Mouse (Mus musculus): Measurements from ENCODE around the gene Pde10a. TPM values are rescaled to one million over a fixed set of nuclear protein-coding genes. Genes with fewer than 3 reads are reported as not detected.

Pde10a gene
- total RNA-seq, 2 experiments from 2014 or later, result 12.4 to 20.0 TPM

DNA sequence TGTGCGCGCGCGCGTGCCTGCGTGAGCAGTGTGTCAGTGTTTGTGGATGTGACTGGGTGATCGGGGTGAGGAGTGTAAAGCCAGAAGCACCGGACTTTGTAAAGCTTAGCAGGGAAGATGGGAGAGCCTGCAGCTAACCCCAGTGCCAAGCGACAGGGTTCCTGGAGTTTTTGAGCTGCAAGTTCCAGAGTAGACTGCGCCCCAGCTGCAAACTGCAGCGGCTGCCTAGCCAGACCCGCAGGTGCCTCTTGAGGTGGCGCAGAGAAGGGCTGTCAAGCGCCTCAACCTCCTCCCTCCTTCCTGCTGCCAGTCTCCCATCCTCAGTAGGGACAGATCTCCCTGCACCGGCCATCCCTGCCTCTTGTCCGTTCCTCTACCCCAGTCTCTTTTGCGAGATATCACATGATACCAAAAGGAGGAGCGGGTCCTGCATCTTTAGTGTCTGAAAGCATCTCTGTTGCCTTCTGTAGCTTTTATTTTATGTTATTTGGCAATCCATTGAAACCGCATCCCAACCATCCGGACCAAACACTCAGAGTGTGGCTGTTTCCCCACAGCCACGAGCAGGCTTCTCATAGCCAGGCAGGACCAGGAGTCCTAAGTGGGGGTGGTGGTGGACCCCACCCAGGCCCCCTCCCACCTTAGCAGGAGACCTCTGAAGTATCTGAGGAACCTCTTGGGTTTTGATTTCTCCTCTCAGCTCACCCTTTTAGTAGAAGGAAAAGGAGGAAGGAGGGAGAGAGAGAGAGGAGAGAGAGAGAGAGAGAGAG lies 984 bp downstream of the Pde10a start:
- peak; percentile 45 for DNase-seq

DNA sequence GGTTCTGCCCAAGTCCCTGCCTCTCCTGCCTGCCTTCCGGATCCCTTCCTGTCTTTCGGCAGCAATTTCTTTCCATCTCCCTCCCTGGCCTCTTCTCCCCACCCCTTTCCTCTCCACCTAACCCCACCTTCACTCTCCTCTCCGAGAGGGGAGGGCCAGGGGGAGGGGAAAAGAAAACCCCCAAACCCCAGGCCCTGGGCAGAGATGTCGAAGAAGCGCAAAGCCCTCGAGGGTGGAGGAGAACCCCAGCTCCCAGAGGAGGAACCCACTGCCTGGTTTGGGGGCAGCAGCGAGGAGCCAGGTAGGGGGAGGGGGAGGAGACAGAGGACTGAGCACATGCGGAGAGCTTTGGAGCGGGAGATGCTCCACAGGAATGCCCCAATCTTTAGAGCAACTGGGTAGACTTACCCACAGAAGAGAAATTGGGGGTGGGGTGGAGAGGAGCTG lies 1.7 kb downstream of the Pde10a start:
- peak; percentile 24 for DNase-seq

DNA sequence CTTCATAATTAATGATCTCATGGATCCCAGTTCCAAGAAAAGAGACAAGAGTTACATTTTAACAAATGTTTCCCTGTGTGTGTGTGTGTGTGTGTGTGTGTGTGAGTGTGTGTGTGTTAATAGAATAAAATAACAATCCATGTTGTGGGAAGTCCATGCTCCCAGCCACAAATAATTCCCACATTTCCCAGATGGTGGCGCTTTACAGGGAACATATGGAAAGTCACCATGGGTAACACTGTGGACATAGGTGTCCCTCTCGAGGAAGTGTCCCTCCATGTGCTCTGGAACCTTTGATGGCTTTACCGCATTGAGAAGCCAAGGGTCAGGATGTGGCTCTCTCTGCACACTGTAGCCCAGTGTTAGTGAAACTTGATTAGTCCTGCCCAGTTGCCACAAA lies 3.5 kb downstream of the Pde10a start:
- no peak for DNase-seq

DNA sequence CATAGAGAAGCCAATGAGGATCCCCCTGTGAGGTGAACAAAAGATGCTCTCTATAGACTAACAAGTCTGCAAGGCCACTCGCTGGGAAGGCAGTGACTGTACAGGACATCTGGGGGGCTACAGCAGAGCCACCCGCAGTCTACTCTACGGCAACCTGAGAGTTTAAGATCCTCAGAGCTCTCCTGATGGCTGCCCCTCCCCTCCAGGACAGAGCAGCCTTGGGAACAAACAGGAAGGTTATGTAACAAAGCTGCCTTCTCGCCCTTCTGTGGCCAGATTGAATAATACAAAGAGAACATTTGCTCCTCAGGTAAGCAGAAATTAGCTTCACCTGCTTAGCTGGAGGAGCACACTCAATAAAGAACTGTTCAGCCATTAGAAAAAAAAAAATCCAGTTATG lies 7.4 kb downstream of the Pde10a start:
- no peak for DNase-seq

DNA sequence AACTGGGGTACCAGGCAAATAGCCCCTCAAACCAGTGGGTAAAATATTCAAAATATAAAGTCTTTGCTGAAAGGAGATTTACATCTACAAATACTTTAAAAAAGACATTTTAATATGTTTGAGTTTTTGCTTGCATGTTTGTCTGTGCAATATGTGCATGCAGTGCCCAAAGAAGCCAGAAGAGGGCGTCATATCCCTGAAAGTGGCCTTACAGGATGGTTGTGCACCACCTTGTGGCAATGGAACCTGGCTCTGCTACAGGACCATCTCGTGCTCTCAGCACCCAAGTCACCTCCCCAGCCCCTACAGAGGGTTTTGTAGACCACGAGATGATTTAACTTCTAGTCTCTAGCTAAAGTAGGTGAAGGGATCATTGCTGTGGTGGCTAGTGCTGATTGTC lies 8.7 kb downstream of the Pde10a start:
- no peak for DNase-seq

DNA sequence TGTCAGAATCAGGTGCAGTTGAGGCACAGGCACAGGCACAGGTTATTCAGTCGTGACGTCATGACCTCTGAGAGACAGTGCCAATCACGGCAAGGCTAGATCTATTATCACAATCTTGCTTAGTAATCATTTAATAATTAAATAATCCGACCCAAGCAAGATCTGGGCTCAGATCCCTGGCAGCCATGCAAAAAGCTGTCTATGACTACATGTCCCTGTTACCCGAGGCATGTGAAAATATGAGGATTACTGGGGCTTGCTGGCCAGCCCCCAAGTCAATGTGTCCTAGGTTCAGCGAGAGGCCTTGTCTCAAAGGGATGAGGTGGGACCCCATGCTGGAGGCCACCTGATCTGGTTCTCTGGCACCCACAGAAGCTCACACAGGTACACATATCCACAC lies 11.3 kb downstream of the Pde10a start:
- no peak for DNase-seq

DNA sequence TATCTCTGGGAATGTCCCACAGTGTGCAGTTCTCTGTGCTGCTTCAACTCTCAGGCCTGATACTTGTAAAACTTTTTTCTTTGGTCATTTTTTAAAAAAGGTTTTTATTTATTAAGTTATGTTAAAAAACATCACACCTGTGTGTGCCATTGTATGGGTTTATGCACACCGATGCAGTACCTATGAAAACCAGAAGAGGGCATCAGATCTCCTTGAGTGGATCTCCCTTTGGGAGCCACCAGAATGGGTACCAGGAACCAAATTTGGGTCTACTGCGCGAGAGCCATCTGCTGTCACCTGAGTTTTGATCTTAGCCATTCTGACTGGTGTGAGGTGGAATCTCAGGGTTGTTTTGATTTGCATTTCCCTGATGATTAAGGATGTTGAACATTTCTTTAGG lies 12.9 kb downstream of the Pde10a start:
- DNase-seq, result no peak

DNA sequence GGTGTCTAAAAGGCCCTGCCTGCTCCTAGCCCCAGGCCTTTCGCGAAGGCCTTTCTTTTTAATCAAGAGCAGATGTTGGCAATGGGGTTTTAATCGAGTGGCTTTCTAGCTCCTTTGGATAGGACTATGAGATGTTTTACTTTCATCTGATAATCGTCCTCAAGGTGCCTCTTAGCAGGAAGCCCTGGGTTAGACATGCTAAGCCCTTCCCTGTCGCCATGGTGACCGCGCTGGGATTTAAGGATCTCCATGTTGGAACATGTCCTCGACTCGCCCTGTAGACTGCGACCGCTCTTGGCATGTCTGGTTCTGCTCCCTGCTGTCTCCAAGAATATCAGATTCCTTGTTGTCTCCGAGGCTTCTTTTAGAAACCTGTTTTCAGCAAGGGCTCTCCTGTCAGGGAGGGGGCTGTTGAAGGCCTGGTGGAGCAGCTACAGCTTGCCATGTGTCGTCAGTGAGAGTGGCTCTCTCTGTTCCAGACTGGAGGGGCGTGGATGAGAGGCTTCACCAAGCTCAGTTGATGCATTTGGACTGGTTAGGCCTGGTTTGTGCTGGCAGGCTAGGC lies 16.9 kb downstream of the Pde10a start:
- no peak for DNase-seq

DNA sequence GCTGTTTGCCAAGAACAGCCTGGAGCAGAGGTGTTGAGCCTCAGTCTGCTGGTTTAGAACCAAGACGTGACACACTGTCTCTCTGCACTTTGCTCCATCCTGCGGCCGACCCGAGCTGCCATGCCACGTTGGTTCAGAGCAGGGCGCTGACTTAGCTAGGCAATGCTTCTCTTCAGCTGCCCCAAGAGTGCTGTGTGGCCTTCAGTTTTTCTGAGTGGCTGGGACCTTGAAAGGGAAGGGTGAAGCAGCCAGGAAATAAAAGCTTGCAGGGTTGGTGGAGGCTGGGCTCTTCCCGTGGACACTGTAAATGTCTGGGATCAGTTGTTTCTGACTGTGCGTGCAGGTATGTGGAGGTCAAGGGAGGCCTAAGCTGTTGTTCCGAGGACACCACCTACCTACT lies 21.2 kb downstream of the Pde10a start:
- DNase-seq, result peak; percentile 37

DNA sequence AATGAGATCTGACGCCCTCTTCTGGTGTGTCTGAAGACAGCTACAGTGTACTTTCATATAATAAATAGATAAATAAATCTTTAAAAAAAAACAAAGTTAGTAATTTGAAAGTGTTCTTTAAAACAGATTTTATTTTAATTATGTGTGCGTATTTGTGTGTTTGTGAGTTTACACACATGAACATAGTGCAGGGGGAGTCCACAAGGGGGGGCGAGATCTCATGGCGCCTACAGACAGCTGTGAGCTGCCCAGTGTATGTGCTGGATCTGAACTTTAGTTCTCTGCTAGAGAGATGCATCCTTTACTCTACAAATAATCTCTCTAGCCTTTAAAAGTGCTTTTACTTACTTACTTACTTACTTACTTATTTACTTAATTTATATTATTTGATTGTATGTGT lies 23.6 kb downstream of the Pde10a start:
- no peak for DNase-seq

DNA sequence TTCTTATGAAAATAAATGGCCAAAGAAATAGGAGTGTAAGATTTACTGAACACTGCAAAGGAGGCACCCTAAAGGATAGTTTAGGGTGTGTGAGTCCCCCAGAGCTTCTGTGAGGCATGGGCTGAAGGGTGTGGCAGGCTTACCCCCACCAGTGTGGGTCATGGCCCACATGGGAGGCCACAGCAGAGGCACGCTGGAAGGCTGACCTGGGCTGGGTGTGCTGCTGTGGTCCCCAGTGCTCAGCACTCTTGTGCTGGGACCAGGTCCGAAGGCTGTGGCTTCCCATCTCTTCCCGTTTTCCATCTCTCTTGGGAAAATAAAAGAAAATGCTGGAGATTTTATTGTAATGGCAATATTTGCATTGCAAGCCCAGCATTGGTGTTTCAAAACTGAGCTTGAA lies 26.5 kb downstream of the Pde10a start:
- DNase-seq, result no peak

DNA sequence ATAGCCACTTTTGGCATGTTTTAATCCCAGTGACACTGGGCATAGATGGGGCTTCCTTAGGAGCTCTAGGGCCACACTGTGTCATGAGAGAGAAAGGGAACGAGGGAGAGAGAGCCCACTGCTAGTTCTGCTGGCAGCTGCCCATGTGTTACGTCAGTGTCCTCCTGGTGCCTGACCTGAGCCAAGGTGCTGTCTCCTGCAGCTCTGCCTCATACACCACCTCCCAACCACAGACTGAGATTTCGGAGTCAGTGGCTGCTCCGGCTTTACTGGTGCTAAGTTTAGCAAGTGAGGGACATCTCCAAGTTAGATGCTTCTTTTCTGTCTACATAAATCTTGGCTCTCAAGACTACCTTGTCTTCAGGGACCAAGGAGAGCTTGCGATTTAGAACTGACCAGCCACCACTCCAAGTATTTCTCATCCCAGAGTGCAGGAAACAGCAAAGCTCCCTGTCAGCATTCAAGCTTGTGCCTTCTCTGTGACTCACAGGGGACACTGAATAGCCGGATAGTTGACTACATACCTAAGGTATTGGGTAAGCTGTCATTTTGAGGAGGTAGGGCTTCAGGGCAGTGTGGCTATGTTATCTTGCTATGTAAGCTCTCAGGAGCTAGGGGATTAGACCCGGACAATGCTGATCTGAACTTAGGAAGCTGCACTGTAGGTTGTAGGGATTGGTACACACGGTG lies 27.3 kb downstream of the Pde10a start:
- no peak for DNase-seq

DNA sequence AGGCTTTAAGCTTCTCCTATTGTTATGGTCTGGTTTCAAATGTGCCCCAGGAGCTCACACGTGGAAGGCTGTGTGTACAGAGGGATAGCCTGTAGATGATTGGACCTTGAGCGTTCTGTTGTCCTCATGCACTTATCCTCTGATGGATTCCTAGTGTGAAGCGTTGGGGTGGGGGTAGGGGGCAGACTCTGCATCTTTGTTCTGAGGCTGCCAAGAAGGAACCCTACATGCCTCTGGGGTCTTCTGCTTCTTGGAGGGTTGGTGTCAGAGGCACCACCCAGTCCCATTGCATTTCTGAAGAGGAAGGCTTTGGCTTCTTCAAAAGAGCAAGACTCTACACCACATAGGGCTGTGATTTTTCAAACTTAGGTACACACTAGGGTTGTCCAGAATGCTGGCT lies 28.4 kb downstream of the Pde10a start:
- DNase-seq, result no peak

DNA sequence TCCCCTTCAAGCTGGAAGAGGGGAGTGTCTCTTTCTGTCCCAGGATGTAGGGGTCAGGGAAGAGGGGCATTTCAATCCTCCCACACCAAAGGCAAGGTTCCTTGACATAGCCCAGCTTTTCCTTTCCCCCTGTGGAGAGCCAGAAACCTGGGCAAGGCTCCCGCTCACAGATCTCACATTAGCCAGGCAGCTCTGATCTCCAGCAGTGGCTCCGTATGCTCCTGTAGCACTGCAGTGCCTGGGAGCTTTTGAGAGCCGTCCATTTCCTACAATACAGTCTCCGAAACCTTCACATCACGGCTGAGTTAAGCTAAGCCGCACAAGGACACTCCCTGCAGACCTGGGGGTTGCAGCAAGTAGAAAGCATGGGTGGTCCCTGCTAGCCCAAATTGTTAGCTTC lies 29.0 kb downstream of the Pde10a start:
- no peak for DNase-seq

DNA sequence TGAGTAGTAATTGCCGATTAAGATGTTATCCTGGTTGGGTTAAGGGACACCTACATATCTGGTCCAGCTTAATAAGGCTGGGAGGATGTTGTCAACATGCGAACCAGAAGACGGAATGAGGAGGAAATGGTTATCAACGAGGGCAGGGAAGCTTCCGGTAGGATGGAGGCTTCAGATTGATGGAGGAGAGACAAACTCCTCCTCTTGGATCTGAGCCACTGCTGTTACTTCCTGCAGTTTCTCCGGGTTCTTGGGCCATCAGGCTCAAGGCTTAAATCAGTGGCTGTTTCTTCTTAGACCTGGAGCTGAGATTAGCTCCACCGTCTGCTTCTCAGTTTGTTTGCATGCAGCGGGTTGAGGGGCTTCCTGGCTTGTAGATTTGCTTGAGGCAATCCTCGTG lies 30.6 kb downstream of the Pde10a start:
- DNase-seq, result no peak

DNA sequence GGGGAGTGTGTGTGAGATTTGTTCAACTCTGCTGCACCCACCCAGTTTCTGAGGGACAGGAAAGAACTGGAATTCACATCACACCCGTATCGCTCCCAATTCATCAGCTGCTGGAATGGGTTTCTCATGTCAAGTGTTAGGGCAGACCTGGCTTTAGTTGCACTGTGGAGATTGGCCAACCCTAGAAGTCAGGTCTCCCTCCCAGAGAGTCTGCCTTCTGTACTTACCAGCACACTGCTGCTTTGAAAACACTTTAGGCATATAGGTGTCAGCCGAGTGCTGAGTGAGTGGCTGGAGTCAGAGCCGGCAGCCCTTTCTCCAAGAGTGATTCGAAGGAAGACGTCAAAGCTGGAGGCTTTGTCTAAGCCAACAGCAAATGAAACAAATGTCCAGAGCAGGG lies 31.1 kb downstream of the Pde10a start:
- DNase-seq, result no peak

DNA sequence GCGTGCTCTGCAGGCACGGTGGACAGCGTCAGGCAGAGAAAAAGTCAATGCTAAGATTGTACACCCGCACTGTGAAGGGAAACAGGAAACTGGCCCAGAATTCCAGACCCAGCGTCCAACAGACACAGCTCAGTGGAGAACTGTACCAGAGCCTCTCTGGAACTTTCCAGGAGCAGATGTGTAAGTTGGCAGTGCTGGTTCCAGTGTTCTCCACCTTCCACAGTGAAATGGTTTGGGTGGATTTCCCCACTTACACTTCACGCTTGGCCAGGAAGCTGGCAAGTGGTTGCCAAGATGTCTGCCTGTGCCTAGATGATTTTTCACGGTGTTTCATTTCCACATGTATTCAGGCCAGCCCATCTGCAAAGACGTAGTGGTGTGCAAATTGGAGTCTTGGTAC lies 32.8 kb downstream of the Pde10a start:
- no peak for DNase-seq

DNA sequence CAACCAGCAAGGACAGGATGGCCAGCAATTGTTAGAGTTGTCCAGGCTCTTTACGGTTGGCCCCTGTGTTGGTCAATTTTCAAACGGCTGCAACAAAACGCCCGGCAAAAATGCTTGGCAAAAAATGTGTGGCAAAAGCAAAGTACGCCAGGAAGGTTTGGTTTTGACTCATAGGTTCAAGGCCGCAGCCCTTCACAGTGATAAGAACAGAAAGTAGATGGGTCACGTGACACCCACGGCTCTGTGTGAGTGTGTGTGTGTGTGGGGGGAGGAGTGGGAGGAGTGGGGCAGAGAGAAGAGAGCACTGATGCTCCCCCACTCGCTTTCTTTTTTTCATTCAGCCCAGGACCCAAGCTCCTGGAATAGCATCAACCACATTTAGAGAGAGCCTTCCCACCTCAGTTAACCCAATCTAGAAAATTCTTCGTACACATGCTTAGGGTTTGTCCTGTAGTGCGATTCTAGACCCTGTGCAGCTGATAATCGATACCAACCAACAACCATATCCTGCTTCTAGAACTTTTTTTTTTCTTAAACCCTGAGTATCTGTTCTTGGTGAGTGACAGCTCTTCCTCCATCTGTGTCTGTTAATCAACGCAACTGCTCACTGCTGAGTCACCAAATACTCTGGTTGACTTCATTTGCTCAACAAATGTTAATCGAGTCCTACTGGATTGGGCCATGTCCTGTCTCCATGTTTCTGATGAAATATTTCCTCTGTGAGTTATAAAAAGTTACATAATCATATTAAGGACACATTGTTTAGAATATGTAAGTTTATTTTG lies 37.1 kb downstream of the Pde10a start:
- peak; percentile 31 for DNase-seq

DNA sequence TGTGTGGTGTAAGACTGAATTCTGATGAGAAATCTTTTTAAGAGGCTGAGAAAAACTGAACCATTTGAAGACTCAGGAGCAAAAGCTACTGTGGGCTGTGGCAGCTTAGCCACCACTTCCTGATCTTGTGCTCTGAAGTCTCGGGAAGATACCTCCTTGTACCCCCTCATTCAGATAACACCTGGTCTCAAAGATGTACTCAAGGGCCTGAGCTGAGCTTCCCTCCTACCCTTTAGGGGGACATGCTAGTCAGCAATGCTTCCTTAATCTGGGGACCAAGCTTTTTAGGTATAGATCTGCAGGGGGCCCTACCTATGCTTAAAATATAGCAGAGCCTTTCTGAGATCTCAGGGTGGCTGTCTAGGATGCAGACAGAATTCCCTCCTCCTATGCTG lies 37.7 kb downstream of the Pde10a start:
- DNase-seq, result no peak

DNA sequence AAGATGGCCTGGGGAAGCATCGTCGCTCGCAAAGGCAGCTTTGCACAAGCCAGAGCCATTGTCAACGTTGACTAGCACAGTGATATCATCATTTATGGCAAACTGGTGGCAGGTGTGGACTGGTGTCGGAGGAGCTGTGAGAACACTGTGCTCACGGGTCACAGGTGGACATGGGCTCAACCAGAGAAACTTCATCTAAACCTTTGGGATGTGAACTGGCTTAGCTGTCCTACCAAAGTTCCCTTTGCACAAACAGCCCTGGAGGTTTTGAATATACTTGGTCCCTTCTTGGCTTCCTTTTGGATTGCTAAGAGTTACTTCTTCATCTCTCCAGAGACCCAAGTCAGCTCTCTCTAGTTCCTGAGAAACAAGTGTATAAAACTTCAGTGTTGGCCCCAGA lies 41.7 kb downstream of the Pde10a start, which contains the start of gene Gm17087:
Gene Gm17087 (minus strand): TSS at position 101 of the 400 bp plus-strand sequence.
- DNase-seq, result no peak

DNA sequence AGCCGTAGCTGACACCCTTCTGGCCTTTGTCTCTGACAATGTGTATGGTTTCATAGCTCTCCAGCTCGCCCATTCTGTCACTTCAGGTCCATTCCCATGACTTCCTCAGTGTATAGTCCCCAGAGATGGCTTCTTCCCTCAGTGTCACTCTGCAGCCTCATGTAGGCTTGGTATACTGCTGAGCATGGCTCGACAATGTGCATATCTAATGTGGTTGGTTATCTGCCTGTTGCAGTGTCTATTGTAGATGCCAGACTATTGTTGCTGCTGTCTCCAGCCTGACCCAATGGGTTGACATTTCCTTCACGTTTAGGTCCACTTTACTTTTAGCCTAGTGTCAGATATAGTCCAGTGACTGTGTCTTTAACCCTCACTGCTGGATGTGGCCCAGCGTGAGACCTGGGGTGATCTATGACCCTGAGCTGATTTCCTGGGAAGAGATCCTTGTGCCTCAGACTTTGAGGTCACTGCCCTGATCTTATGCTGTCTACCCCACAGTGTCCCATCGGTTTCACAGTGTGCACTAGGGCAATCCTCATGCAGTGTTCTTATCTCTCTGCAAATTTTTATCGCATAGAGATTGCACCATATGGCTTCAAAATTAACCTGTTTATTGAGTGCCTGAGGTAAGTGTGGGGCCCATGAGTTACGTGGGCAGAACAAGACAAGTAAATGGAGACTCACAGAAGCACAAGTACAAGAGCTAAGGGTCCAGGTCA lies 48.5 kb downstream of the Pde10a start:
- no peak for DNase-seq

DNA sequence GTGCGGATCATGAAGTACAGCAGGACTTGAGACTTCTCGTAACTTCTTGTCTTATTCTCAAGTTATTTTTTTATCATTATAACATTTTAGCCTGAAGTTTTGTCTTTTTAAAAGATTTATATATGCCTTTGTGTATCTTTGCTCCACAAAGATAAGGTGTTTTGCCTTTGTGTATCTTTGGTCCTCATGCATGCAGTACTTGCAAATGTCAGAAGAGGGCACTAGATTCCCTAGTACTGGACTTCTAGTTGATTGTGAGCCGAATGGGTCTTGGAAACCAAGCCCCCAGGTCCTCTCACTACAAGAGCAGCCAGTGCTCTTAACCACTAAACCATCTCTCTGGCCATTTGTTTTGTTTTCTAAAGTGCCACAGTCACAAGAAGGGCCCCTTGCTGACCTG lies 55.2 kb downstream of the Pde10a start:
- peak; percentile 39 for DNase-seq

All from adrenal gland, postnatal 10 days (tissue).